Mouse (Mus musculus) large intestine, adult 2 months (tissue): ENCODE measurements around the gene Fabp2. TPM values are rescaled to one million over a fixed set of nuclear protein-coding genes. Genes with fewer than 3 reads are reported as not detected.
A peak's percentile ranks its signal among the peaks of the same experiment; 100 is the strongest.
"Not testable (repeated sequence)": the region's sequence is repeated elsewhere in the genome, so short reads cannot be mapped to it uniquely, and the experiment has no call there.

Source experiments
- DNase-seq: peaks from one replicate; pipeline ENCODE4 v3.0.0-alpha.2; 2012; ENCODE audit warnings: low read depth, low spot score
- WGBS: fragments of 180-500 bp; shearing (Covaris S2); methylation state at CpG from one replicate; pipeline ENCODE4 v1.1.7; 2018; 5-methylcytosine and 5-hydroxymethylcytosine counted together
- polyA plus RNA-seq: library from polyadenylated mRNA; depleted of rRNA; stranded (reverse); fragments of >200 nt; gene quantifications from 2 replicates; pipeline ENCODE4 v1.2.3, GENCODE M21; 2012; rRNA removed

Gene Fabp2
- polyA plus RNA-seq, 1 experiment: 493 TPM

DNA sequence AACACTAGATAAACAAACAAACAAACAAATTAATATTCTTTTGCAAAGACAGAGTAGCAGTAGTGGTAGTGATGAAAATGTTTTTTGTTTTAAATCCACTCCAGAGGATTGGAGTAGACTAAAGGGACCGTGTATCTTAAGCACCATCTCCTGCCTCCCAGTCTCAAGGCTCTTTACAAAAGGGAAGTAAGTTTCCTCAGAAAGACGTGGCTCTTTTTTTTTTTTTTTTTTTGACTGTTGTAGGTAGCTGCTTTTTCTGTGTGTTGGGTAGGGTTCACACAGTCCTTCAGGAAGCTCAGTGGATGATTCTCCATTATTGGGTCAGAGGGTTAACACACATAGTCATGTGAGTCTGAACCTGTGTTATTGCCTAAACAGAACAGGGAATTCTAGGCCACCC is 23.8 kb downstream of the Fabp2 start:
- WGBS: 59% methylated on average over 2 of the region's 2 CpGs

DNA sequence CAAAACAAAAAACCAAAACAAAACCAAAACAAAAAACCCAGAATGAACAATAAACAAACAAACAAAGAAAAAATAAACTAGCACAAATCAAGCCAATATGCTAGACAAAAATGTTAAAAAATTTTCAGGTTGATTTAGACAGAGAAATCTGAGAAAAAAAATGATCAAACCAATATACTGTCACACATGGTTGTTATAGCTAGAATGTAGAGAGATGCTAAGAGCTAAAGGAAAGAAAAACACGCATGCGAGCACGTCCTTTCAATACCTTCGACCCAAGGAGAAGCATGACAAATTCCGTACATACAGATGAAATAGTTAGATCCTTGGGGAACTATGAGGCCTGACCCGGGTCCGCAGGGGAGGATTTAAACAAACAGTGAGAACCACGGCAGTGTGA is 24.4 kb downstream of the Fabp2 start, which contains the start of gene Gm10959:
Gm10959 (minus strand) TSS at position 101 of the 400 bp plus-strand sequence.
- WGBS: 86% methylated on average over 8 of the region's 8 CpGs
- DNase-seq: no peak

More for the DNA sequence above, 23.8 kb downstream of the Fabp2 start:
- no peak for DNase-seq

DNA sequence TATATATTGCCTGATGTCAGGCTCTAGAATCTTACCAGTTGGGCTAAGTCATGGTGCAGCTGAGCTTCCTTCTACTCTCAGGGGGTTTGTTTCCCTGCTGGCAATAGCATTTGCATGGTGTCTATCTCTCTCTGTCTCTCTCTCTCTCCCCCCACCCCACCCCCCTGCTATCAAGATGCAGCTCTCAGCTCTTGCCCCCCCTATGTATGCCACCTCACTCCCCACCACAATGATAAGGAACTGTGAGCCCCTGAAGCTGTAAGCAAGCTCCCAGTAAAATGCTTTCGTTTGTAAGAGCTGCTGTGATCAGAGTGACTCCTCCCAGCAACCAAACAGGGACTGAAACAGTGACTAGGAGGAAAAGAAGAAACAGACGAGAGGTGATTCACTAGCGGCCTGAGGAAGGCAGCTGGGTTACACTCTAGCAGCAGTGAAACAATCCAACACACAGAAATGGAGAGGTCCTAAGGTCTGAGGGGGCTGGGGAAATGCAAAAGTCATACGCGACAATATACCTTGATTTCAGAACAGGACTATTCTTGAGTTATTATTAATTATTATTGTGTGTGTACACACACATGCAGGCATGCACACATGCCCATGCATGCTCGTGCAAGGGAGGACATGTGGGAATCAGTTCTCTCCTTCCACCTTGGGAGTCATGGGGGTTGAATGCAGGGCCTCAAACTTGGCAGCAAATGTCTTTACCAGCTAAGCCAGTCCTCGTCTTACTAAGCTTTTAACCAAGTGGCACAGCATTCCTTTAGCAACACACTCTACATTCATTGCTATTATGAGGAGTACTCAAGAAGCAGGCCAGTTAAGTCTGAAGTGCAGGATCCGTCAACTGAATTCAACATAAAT is 25.9 kb downstream of the Fabp2 start:
- DNase-seq: no peak
- WGBS: 58% methylated on average over 8 of the region's 8 CpGs

DNA sequence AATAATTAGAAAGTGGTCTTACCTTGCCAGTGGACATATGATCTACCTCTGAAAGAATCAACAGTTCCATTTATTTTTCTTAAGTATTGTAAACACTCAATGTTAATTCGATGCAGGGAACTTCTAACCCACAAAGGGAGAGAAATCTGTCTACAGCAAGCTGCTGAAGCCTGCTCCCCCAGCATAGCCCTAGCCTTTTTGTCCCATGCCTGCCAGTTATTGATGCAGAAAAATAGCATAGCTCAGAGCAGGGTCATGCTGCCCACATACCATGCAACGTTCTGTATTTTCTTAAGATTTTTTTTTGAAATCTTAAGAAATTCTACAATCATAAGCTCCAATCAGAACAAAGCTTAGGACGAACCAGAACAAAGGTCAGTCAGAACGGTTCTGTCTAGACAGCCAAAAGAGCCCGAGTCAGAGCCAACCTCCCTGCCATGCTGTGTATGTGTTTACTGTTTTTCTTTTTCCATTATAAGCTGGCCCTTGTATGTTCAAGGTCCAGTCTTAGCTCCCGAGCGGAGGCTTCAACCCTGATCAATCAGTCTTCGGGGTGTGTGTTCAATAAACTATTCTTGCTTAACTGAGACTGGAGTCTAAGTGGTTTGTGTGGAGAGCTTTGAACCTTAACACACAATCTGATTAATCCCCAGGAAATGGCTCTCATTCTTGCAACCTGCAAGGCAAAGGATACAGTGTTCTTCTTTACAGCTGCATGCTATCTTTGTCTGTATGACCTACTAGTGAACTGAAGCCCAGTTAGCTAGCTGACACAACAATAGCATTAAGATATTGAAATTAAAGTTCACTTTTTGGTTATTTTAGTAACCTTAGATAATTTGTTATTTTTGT is 27.0 kb downstream of the Fabp2 start:
- 46% methylated on average over 8 of the region's 8 CpGs for WGBS
- no peak for DNase-seq

DNA sequence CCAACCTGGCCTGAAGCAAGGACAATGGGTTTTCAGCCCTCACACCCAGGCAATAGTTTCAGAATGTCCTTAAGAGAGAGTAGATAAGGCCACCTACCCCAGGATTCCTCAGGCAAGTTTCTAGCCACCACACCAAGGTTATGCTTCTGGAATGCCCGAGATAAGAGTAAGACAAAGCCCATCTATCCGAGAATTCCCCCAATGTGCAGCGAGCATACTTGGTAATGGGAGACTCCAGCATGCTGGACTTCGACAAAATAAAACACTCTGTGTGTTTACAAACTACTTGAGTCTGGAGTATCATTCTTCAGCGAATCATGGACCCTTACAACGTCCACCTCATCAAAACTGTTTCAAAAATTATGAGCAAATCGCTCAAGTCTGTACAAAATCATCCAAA is 28.3 kb downstream of the Fabp2 start:
- WGBS: 49% methylated on average over 7 of the region's 7 CpGs
- DNase-seq: no peak

DNA sequence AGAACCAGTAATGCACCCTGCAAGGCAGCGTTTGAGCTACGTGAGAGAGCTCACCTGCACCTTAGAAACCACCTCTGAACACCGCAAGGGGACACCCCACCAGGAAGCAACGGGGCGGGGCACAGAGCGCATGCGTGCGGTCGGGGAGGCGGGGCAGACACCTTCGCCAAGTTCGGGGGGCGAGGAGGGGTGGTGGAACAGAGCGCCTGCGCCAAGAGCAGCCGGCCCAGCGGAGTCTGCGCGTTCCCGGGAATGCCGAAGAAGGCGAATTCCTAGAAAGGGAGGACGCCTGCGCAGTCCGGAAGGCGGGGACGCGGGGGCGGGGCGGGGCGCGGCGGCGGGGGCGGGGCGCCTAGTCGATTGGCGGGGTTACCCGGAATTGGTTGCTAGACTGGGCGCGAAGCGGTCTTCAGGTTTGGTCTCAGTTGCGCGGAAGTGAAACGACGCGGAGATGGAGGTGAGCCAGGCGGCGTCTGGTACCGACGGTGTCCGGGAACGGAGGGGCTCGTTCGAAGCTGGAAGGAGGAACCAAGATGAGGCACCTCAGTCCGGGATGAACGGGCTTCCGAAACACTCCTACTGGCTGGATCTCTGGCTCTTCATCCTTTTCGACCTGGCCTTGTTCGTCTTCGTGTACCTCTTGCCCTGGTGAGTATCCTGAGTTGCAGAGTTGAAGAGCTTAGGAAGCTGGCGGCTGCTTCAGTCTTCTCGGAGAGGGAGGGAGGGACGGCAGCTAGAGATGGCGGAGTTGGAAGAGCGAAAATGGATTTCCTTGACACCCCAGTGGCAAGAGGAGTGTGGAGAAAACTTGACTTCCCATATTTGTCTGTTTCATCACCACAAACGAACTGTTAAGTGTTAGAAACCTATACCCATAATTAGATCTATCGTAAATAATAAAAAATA is 29.4 kb downstream of the Fabp2 start, which contains the start of gene 1810037I17Rik:
1810037I17Rik (plus strand) TSS at position 195 of the 906 bp plus-strand sequence.
- WGBS: under 1% methylated on average over 68 of the region's 68 CpGs
- peak; percentile 68 for DNase-seq

DNA sequence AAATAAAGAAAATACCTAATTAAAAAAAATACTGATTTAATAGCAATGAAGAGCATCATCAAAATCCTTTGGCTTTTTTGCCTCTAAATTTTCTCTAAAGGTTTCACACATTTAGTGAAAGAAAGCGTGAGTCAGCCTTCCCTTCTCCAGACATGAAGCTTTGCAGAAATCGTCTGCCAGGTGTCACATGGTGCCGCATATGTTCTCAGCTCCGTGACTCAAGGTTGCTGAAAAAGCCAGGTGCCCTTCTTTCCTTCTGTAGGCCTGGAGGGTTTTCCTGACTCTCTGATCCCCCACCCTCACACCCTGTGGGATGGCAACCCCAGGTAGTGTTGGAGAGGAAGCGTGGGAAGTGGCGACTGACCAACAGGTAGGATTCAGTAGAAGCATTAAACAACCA is 34.9 kb downstream of the Fabp2 start:
- 86% methylated on average over 6 of the region's 6 CpGs for WGBS
- no peak for DNase-seq

DNA sequence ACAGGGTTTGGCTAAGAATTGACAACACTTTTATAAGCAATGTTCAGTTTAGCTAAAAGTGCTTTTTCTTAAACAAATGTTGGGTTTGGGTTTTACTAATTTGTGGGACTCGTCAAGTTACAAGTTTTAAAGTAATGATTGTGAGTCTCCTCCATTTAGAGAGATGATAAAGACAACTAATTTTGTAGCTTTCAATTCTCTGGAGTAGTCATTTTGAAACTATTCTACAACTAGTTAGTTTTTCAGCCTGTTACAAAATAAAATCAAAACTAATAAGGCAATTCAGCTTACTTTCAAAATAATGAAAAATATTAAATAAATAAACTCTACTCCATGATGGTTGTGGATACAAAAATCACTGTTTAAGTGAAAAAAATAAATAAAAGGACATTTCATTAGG is 37.6 kb downstream of the Fabp2 start:
- no peak for DNase-seq
- 92% methylated on average over 1 of the region's 1 CpGs for WGBS

DNA sequence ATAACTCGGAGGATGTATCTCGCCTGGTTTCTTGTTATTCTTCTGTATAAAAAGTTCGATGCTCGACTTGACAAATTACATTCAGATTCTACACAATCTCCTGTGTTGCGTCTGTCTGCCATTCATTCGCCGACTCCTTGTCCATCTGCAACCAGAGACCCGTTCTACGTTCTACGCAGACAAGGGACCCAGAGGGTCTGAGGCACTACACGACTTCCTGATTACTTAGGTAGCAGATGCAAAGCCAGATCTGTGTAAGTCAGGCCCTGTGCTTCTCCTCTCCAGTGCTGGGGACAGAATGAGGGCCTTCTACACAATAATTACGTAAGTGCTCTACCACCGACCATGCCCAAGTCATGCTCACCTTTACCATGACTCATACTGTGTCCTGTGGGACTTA is 42.3 kb downstream of the Fabp2 start:
- WGBS: 86% methylated on average over 13 of the region's 13 CpGs

DNA sequence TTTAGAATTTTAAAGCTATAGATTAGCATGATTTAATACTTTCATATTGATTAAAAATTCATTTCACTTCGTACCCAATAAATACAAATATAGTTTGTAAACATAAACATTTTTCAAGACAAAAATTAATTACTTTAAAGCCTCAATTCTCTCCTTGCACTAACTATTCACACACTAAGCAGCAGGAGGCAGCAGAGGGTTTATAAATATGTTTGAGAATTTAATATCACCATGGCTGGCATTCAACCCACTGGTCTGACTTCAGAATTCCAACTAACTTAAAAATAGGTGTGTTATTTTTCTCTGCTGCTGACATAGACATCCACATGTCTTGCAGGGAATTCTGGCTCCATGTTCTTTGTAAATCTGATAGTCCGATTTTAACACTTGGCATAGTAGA is 44.3 kb downstream of the Fabp2 start:
- WGBS: 83% methylated on average over 2 of the region's 2 CpGs
- no peak for DNase-seq

More for the DNA sequence above, 42.3 kb downstream of the Fabp2 start:
- DNase-seq: not testable (repeated sequence)

DNA sequence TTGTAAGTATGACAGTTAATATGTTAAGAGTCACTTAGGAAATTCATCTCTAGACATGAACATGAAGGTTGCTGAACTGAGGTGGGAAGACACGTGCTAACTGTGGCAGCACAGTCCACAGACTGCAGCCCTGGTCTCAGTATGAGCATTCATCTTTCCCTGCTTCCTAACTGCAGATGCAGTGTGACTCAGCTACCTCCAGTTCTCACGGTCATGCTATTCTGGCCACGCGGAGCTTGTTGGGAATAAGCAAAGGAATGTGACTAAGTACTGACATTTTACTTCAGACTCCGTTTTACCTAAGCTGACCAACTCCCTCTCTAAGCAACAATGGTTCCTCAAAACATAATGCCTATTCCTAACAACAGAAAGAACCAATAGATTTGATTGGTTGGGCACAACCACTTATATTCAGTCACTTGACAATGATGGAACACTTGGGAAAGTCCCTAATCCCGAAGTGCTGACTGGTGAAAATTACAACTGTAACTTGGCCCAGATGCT is 48.6 kb downstream of the Fabp2 start:
- no peak for DNase-seq
- 75% methylated on average over 6 of the region's 6 CpGs for WGBS

Other genes starting within 250 kb of the Fabp2 start
- gene Pde5a, start 166.1 kb upstream of the Fabp2 start, polyA plus RNA-seq: 10.7 and 19.4 TPM in 2 replicates
- not detected in 2 replicates for gene Gm10959, start 24.3 kb downstream of the Fabp2 start, polyA plus RNA-seq
- 52.5 and 64.0 TPM in 2 replicates for gene 1810037I17Rik, start 29.1 kb downstream of the Fabp2 start, polyA plus RNA-seq
- 1.7 and 2.7 TPM in 2 replicates for gene Usp53, start 89.4 kb downstream of the Fabp2 start, polyA plus RNA-seq
- not detected in 2 replicates for gene Myoz2, start 139.9 kb downstream of the Fabp2 start, polyA plus RNA-seq